Mouse (Mus musculus) adrenal gland, adult 18-20 months (tissue): ENCODE measurements around the gene Plagl1. TPM values are rescaled to one million over a fixed set of nuclear protein-coding genes. Genes with fewer than 3 reads are reported as not detected.

ENCODE experiments used
- DNase-seq, 2 experiments: peaks; one replicate each; pipeline ENCODE4 v3.0.0; 2021 to 2022; ENCODE audit warnings: low spot score in 2 of 2
- total RNA-seq, 2 experiments: library from RNA; stranded (reverse); gene quantifications; 1 replicate in 1 of 2; 2 replicates in 1 of 2; pipeline ENCODE4 v1.2.3; 2021

The Plagl1 gene
- total RNA-seq, 2 experiments from 2014 or later = 7.5 to 11.8 TPM

DNA sequence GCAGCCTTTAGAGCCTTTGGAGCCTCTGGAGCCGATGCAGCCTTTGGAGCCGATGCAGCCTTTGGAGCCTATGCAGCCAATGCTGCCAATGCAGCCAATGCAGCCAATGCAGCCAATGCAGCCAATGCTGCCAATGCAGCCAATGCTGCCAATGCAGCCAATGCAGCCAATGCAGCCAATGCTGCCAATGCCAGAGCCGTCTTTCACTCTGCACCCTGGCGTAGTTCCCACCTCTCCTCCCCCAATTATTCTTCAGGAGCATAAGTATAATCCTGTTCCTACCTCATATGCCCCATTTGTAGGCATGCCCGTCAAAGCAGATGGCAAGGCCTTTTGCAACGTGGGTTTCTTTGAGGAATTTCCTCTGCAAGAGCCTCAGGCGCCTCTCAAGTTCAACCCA lies 67.6 kb downstream of the Plagl1 start:
- DNase-seq = no peak

- no peak for DNase-seq
These were observed 73.5 kb downstream of the Plagl1 start for GRCm38 (mm10) chr10:13133850-13134249.

DNA sequence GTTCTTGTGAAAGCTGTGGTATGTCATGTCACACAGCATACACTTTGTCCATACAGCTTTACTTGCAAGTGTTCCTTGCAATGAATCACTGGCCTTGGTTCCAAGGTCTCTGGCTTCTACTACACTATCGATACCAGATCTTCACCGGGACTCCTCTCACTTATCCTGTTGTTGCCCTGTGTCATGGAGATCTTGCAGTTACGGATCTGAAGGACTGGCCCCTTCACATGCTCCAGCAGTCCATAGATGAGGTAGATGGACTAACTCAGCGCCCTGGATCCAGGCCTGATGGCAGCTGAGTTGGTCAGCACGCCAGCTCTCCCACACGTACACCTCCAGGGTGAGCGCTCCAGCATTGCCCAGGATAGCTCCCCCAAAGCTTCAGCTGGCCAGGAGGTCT lies 75.0 kb downstream of the Plagl1 start:
- DNase-seq = no peak

DNA sequence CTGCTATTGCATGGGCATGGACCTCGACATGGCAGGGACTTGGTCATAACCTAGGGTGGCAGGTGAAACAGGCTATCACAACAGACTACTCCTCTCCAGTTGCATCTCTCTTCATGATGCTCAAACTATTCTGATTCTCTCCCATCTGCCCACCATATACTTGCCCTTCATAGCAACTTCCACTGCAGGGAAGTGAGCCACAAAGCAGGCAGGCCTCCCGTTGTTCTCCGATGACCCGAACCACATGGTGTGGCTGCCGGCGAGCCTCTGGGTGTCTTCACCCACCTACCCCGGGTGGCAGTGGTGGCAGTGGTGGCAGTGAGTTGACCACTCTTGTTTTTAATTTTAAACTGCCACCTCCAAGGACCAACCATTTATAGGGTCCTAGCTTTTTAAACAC lies 75.4 kb downstream of the Plagl1 start:
- no peak for DNase-seq

DNA sequence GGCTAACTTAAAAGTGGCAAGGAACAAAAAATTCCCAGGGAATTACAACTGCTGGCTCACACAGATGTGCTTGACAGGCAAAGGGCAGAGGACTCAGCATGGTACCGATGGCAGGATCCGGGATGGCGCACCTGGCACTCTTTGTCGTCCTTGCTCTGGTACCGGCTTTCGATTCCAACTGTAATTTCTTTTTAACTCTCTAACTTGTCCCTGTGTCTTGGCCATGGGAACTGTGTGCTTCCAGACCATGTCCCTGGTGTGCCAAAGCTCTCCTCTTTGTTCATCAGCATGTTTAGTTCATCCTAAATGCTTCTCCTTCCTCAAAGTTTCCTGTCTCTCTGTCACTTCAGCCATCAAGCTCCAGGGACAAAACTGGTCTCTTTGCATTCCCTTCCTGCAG lies 77.6 kb downstream of the Plagl1 start:
- no peak for DNase-seq

DNA sequence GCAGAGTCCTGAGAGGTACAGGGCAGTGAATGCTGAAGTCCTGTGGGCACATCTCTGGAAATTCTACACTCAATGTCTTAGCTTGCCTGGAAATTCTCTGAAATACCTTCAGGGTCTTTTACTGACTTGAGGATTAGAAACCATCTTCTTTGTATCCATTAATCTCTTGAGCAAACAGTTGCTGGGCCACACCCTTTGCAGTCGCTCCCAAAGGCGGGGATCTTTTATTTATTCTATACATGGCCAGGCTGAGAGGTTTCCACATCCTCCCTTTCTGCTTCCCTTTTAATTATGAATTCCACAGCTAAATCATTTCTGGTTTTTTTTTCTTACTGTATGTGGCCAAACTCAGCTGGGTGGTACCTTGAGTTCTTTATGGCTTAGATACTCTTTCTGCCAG lies 80.1 kb downstream of the Plagl1 start:
- DNase-seq = no peak

GRCm38 (mm10) chr10:13150435-13150834 lies 90.1 kb downstream of the Plagl1 start:
- DNase-seq = no peak

GRCm38 (mm10) chr10:13151353-13151752 lies 91.0 kb downstream of the Plagl1 start:
- DNase-seq = no peak

DNA sequence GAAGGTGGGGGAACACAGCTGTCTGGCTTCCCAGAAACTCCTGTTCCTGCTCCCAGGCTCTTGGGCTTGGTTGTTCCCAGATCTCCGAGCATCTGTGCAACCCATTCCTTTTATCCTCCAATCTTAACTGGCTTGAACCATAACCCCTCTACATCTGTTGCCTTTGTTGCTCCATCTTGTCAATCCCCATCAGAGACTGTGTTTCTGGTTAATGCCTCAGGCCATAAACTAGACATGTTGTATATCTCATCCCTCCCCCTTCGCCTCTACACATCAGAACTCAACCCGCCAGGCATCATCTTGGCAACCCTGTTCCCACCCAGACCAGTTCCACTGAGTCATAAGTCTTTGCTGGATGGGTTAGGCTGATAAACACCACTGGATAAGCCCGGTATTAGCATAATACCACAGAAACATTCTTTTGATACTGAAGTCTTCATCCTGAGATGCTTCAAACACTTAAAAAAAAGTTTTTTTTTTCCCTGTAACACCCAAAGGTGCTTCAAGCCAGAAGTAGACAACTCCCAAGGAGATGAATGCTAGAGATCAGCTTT lies 92.6 kb downstream of the Plagl1 start:
- no peak for DNase-seq

GRCm38 (mm10) chr10:13155377-13155776 lies 95.1 kb downstream of the Plagl1 start:
- no peak for DNase-seq

- no peak for DNase-seq
These were observed 100.6 kb downstream of the Plagl1 start for GRCm38 (mm10) chr10:13160913-13161312.

GRCm38 (mm10) chr10:13162031-13162430 lies 101.7 kb downstream of the Plagl1 start:
- no peak for DNase-seq

- no peak for DNase-seq
These were observed 108.2 kb downstream of the Plagl1 start for GRCm38 (mm10) chr10:13168461-13168860.

DNA sequence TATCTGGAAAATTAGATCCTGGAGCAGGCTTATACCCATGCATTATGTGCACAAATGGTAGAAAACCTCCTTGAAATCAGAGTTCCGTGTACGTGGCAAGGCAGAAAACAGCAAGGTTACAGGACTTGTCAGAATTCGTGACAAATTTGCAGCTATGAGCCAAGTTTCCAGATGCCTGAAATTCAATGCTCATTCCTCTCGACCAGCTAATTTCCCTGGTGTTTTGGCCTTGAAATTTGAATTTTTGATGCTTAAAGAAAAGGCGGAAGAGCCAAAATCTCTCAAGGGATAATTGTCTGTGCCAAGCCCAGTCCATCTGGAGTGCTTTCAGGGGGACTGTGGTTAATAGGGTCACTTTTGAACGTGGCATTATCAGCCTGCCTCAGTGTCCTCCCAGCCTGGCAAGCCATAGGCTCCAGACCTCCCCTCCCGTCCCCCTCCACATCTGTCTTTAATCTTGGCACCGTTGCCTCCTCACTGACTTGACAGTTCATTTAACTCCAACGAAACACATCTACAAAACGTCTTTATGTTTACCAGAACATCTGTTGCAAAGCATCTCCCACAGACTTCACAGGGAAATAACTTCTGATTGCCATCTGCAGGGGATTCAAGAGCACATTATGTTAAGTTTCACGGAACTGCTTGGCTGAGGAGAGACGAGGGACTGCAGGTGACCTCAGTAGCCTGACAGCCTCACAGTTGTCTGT lies 110.6 kb downstream of the Plagl1 start:
- DNase-seq = no peak

DNA sequence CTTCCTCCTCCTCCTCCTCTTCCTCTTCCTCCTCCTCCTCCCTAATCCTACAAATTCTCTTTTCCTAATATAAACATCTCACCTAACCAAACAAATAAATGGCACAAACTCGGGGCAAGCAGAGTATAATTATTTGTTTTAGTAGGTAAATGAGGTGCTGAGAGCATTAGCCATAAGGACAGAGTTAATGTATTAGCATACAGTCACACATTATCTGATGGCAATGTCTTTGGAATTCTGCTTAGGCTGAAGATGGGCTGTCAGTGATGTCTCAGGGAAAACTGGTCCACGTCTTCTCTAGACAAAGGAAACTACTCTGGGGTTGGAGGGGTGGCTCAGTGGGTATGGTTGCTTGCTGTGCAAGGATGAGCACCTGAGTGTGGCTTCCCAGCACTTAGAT lies 111.2 kb downstream of the Plagl1 start:
- DNase-seq = no peak

GRCm38 (mm10) chr10:13172798-13173221 lies 112.5 kb downstream of the Plagl1 start:
- no peak for DNase-seq

- no peak for DNase-seq
These were observed 115.6 kb downstream of the Plagl1 start for GRCm38 (mm10) chr10:13175866-13176265.

- no peak for DNase-seq
These were observed 117.8 kb downstream of the Plagl1 start, which contains the start of gene Zc2hc1b for GRCm38 (mm10) chr10:13177973-13178624. TSS of gene Zc2hc1b (minus strand) at chr10:13178023.

GRCm38 (mm10) chr10:13180211-13180610 lies 119.9 kb downstream of the Plagl1 start:
- no peak for DNase-seq
